Mouse (Mus musculus) layer of hippocampus, adult 18-20 months (tissue): ENCODE measurements around the gene Jpt1. TPM values are rescaled to one million over a fixed set of nuclear protein-coding genes. Genes with fewer than 3 reads are reported as not detected.
"Not testable (repeated sequence)": the region's sequence is repeated elsewhere in the genome, so short reads cannot be mapped to it uniquely, and the experiment has no call there.

Experiments used
- DNase-seq, 2 experiments: peaks; one replicate each; pipeline ENCODE4 v3.0.0; 2022; ENCODE audit warnings: low spot score in 2 of 2
- long read RNA-seq: library from polyadenylated mRNA; stranded (forward); transcript quantifications from one replicate; pipeline ENCODE4 v2.0.0, GENCODE M21; 2021
- total RNA-seq, 2 experiments: library from RNA; stranded (reverse); gene quantifications; 2 replicates each; pipeline ENCODE4 v1.2.3; 2021

The Jpt1 gene
- total RNA-seq = 100 to 1,000 TPM; 136 to 139 TPM
- long read RNA-seq, partial matches to known transcripts = 2 of 21 reads
- long read RNA-seq, other reads (novel, unspliced or antisense) = 16 of 21 reads

- peak; percentile 95 to 99 for DNase-seq
Observed at GRCm38 (mm10) chr11:115514238-115514663, at the start of gene Jpt1. Gene Jpt1, minus strand, starts transcription at chr11:115514387.

- no peak for DNase-seq
Observed at GRCm38 (mm10) chr11:115563406-115563805, 49.2 kb upstream of the Jpt1 start.

- DNase-seq = no peak
Observed at GRCm38 (mm10) chr11:115555717-115556116, 41.5 kb upstream of the Jpt1 start.

GRCm38 (mm10) chr11:115552783-115553182, 38.6 kb upstream of the Jpt1 start:
- no peak for DNase-seq

GRCm38 (mm10) chr11:115543571-115543970, 29.4 kb upstream of the Jpt1 start:
- no peak for DNase-seq

- no peak for DNase-seq
Observed at GRCm38 (mm10) chr11:115538045-115538444, 23.9 kb upstream of the Jpt1 start.

GRCm38 (mm10) chr11:115536856-115537568, 22.8 kb upstream of the Jpt1 start:
- DNase-seq = peak; percentile 46 to 74

GRCm38 (mm10) chr11:115536038-115536681, 22.0 kb upstream of the Jpt1 start, which contains the start of gene Sumo2:
Gene Sumo2, minus strand, starts transcription at chr11:115536276.
- DNase-seq = peak; percentile 92 to 99

- DNase-seq = peak; percentile 32 to 58
Observed at GRCm38 (mm10) chr11:115535401-115536037, 21.3 kb upstream of the Jpt1 start.

- DNase-seq = no peak
Observed at GRCm38 (mm10) chr11:115534759-115535371, 20.7 kb upstream of the Jpt1 start.

GRCm38 (mm10) chr11:115526446-115526845, 12.3 kb upstream of the Jpt1 start:
- not testable (repeated sequence) for DNase-seq

GRCm38 (mm10) chr11:115522703-115523102, 8.5 kb upstream of the Jpt1 start:
- no peak for DNase-seq

- DNase-seq = no peak
Observed at GRCm38 (mm10) chr11:115522238-115522637, 8.1 kb upstream of the Jpt1 start.

- no peak for DNase-seq
Observed at GRCm38 (mm10) chr11:115521080-115521479, 6.9 kb upstream of the Jpt1 start.

GRCm38 (mm10) chr11:115520218-115520617, 6.0 kb upstream of the Jpt1 start:
- no peak for DNase-seq

- DNase-seq = no peak
Observed at GRCm38 (mm10) chr11:115519581-115519980, 5.4 kb upstream of the Jpt1 start.

- DNase-seq = peak in 1 of 2 experiments; percentile 27
Observed at GRCm38 (mm10) chr11:115518693-115519092, 4.5 kb upstream of the Jpt1 start.

- no peak for DNase-seq
Observed at GRCm38 (mm10) chr11:115516942-115517341, 2.8 kb upstream of the Jpt1 start.

- no peak for DNase-seq
Observed at GRCm38 (mm10) chr11:115515021-115515420, 834 bp upstream of the Jpt1 start.

GRCm38 (mm10) chr11:115513271-115514237, 633 bp downstream of the Jpt1 start:
- peak in 1 of 2 experiments; percentile 50 for DNase-seq
